Mouse (Mus musculus): ENCODE data around the gene Slc6a11.

DNA sequence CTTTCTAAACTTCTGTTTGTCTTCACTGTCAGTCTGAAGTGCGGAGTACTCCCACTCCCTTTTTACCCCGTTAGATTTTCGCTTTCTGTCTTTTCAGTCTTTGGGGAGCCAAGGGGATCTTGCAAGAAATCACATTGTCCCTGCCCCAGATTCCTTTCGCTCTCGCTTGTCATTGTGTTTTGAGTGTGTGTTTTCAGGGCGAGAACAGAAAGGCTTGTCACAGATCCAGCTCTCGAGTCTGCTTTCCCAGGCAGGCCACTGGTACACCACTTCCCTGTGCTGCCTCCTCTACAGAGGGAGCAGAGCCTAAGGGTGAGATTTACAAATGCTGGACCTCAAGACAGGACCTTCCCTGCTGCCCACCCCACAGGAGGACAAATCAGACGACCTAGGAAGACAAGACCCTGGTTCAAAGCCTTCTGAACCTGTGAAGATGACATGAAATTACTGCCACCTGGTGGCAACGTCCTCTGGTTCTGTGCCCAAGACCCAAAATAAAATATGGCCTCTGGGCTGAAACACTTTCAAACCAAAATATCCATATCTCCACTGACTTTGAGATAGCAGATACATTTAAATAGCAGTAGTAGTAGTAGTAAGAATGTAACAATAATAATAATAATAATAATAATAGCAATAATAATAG, 68.3 kb downstream of the Slc6a11 start:
- TF ChIP-seq POLR2A (IDR thresholded peaks at IDR 0.05; ENCODE audit: insufficient read depth, low read depth, low read length) (no peak), CTCF (IDR thresholded peaks at IDR 0.05) (peak; percentile 23; the same call in 1 of the 2 replicates), EP300 (IDR thresholded peaks at IDR 0.05; ENCODE audit: insufficient read depth, low read depth, low read length) (no peak)
